Mouse (Mus musculus): ENCODE measurements around the gene Rfxank.

Gene Rfxank

DNA sequence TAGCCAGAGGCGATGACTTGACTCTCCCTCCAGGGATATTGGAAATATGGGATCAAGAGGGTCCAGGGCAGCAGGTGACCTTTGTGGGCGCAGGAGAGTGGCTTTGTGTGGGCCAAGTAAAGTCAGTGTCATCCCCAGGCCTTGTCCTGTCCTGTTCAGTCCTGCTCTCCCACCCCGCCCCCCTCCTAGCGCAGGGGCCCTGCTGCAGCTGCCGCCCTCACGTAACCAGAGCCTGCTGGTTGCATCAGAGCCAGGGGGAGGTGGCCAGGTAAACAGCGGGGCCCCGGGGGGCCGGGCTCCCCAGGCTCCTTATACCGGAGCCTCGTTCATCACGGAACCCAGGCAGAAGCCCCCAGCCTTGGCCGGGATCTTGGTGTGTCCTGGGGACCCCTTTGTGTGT, 11.2 kb upstream of the Rfxank start:
- no peak for DNase-seq (ENCODE audit: low read depth, low spot score)

DNA sequence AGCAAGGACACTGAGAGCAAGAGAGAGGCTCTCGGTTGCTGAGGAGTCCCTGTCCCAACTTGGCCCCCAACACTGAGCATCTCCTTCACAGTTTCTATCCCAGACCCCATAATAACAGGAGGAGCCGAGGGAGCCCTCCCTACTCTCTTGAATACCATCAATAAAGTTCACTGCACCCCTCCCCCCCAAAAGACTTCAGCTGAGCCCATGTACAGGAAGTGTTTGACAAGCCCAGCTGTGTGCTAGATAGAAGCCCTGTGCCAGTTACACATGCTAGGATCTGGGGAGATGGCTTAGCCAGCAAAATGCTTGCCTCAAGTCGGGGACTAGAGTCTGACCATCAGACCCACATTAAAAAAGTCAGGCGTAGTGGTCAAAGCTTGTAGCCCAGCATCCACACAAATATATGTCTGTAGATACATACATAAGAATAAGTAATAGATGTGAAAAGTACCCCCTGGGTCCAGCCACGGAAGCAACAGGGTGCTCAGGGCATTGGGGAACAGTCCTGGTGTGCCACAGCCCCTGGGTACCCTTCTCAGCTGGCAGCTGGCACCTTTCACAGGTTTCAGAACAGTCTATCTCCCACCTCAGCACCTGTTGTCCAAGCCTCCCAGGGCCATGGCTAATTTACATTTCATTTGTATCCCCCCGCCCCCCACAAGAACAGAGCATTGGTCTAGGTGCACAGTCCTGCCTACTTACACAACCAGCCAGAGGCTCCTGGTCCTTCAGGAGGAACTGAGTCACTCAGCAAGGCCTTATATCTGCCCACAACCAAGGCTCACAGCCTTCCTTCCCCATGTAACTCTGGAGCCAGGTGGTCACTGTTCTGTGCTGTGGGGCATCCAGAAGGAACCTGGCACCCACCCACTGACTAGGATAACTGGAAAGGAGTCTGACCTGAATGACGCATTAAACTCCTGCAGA, 9.0 kb upstream of the Rfxank start:
- DNase-seq (ENCODE audit: low read depth, low spot score): no peak

DNA sequence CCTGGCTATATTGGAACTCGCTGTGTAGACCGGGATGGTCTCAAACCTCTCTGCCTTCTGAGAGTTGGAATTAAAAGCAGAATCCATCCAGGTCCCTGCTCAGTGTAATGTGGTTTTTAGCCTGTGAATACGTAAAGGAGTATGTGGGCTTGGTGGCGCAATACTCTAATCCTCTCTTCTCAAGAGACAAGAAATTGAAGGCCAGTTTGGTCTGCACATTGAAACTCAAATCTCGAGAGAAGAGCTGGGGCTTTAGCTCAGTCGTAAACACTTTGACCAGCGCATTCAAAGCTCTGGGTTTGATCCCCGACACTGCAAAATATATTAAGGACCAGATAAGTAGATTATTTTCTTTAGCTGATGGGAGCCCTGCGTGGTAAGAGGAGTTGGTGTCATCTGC, 1.0 kb upstream of the Rfxank start:
- no peak for DNase-seq (ENCODE audit: low read depth, low spot score)

DNA sequence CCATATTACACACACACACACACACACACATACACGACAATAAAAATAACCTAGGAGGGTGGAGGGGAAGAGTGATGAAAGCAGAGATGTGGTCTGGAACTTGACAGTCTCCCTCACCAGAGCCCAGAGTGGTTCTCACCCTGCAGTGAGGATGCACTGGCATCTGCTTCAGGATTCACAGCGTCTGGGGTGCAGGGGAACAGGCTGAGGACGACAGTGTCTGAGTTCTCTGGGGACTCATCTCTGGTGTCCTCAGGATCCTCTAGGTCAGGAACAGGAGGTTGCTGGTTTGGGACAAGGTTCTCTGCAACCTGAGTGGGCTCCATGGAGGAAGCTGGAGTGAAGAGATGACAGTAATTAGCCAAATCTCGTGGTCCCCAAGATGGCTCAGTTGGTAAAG, 1.1 kb downstream of the Rfxank start:
- DNase-seq (ENCODE audit: low read depth, low spot score): no peak

DNA sequence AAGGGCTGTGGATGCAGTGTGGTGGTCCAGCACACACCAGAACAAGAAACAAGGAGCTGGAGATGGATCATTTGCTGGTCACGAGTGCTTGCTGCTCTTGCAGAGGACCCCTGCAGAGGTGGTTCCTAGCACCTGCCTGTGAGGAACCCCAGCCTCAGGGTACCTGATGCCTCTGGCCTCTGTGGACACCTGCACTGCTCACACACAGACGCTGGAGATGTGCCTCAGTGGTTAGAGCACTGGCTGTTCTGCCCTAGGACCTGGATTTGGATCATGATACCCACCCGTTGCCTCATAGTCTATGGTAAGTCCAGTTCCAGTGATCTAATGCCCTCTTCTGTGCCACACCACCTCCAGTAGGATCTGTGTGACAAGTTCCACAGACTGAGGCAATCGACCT, 2.4 kb downstream of the Rfxank start:
- no peak for DNase-seq (ENCODE audit: low read depth, low spot score)

DNA sequence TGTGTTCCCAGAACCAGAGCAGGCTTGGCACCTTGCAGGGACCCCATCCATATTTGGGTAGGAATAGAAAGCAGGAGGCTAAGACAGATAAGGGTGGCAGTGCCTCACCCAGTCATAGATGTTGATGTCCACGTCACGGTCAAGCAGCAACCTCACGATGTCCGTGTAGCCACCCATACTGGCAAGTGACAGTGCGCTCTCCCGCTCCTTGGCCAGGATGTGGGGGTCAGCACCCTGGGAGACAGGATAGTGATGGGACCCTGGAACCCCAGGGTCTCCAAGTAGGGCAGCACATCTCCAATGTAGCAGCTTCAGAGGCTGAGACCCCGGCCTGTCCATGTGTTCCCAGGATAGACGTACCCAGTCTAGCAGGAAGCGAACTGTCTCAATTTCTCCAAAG, 4.0 kb downstream of the Rfxank start:
- no peak for DNase-seq (ENCODE audit: low read depth, low spot score)

DNA sequence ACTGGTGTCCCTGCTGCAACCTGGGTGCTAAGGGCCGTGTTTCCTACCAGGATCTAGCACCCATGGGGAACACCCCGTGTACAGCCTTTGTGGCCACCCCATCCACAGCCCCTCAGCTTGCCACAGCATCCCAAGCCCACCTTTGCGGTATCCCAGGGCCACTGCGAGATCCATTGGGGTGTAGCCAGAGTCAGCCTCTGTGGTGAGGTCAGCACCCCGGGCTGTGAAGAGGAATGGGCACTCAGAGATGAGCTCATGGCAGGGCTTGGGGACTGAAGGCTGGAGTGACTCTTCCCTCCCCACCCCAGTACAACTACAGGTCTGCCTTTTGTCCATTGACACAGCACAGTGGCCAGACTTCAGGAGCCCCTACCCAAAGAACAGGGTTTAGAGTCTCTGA, 4.9 kb downstream of the Rfxank start:
- no peak for DNase-seq (ENCODE audit: low read depth, low spot score)

DNA sequence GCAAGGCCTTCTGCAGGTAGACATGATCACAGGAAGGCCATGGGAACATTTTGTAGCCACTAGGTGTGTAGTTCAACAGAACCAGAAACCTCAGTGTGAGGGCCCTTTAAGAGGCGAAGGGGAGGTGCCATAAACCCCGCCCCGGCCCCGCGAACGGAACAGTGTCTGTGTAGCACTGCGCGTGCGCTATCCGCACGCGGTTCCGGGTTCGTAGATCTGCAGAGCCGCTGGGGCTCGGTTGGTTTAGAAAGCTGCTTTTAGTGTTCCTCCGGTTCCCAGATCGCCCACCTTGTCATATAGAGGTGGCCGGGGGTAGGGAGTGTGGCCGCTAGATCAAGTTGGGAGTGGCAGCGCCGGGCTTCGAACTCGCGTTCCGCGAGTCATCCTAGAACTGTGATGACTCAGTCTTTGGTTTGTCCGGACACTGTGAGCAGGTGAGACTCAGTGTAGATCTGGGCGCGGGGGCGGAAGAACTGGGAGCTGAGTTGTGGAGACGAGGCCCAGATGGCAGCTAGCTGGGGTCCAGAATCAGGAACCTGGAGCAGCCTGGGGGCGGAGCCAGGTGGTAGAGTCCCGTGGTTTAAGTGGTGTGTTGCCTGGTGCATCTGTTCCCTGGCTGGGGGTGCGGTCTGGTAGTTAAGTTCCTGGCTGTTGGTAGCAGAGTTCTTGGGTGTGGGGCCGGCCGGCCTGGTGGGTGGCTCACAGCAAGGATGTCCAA, 7.6 kb downstream of the Rfxank start, which contains the start of gene Nr2c2ap:
Gene Nr2c2ap, plus strand, starts transcription at position 168 of the 718 bp plus-strand sequence.
- DNase-seq (ENCODE audit: low read depth, low spot score): peak; percentile 95

DNA sequence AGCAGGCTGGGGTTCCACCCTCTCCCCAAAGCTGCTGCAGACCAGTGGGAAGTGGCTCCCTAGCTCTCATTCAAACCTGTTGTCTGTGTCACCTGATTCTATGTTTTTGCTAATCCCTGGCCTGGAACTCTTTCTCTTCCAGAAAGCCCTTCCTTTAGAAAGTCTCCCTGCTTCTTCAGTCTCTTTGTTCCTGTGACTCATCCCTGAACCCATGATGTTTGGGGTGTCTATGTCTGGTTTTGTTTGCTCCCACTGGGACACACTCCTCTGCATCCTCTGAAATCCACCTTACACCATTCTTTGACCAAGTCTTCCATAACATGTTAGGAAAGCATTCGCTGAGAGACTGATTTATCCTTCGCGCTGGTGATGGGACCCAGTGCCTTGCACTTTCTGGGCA, 8.9 kb downstream of the Rfxank start:
- DNase-seq (ENCODE audit: low read depth, low spot score): no peak

DNA sequence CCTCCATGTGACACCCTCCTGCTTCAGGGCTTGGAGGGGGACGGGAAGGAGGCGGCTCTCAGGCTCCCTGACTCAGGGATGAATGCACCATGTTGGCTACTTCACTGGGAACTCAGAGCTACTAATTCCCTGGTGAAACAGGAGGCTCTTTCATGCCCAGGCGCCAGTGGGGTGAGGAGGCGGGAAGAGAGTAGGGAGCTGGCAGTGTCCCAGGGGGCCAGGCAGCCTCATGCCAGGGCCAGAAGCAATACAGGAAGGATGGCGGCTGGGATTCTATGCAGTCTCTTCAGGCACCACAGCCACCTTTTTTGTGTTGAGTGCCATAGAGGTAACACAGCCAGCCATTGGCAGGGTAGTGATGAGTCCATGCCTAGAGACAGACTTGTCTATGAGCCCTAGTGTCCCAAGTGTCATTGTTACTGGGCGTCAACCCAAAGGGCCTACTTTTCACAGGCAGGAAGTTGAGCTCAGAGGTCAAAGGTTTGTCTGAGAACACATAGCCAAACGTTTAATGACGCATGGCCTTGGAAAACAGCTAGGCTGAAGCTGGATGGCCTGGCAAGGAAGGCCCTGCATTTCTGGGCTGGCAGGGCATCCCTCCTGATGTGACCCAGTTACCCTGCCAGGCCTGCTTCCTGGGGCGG, 9.5 kb downstream of the Rfxank start:
- DNase-seq (ENCODE audit: low read depth, low spot score): no peak

DNA sequence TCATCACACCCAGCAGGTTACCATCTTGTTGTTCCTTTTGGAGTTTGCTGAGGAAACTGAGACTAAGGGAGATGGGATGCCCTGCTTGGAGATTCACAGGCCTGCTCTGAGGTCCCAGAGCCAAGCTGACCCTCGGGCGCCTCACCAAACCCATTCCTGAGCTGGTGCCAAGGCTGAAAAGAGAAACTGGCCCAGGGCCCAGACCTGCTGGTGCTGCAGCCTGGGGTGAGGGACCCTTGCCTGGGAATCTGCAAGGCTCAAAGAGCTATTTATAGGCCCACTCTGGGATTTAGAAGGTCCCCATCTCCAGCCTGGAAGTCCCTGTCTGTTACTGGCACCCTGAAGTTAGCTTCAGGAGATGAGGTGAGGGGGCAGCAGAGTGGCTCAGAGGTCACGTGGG, 10.5 kb downstream of the Rfxank start:
- no peak for DNase-seq (ENCODE audit: low read depth, low spot score)

DNA sequence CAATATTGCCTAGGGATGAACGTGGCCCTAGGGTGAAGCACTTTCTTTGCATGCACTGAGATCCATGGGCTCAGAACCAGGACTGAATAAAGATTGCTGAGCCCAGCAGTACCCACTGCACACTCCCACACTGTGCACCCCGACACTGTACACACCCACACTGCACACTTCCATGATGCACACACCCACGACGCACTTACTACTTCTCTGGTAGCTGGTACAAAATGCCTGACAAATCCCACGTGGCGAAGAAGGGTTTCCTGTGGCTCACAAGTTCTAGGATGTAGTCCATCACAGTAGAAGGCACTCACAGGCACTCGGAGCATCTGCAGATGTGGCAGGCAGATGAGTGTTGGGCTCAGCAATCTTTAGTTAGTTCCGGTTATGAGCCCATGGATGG, 14.0 kb downstream of the Rfxank start:
- DNase-seq (ENCODE audit: low read depth, low spot score): no peak

DNA sequence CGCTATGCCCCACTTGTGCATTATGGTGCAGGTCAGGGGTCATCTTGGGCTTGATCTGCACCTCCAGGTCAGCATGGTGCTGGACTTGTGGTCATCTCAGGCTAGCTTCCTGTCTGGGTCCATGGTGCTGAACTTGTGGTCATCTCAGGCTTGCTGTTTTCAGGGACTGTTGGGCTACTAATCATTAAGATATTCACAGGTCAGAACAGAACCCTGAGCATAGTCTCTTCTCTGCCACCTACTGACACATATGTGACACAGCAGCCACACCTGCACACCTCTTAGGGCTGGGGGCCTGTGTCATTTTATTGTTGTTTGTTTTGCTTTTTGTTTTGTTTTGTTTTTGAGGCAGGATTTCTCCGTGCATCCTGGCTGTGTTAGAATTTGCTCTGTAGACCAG, 16.1 kb downstream of the Rfxank start:
- DNase-seq (ENCODE audit: low read depth, low spot score): peak; percentile 54

DNA sequence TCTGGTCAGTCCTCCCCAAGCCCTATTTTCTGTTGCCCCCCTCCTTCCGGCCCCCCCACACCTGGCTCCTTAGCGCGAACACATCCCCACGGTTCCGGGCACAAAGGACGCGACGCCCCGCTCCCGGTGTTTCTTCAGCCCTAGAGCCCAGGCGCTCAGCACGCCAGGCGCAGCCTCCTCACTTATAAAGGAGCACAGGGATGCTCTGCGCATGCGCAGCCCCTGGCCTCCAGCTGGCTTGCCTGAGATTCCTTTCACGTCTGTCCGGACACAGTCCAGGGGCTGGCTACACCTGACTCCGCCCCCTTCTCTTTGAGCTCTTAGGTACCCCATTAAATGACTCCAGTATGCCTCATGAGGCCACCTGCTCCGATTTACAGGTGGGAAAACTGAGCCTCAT, 18.3 kb downstream of the Rfxank start, which contains the start of gene Ncan:
Gene Ncan, minus strand, starts transcription at position 207 of the 400 bp plus-strand sequence.
- peak; percentile 58 for DNase-seq (ENCODE audit: low read depth, low spot score)

DNA sequence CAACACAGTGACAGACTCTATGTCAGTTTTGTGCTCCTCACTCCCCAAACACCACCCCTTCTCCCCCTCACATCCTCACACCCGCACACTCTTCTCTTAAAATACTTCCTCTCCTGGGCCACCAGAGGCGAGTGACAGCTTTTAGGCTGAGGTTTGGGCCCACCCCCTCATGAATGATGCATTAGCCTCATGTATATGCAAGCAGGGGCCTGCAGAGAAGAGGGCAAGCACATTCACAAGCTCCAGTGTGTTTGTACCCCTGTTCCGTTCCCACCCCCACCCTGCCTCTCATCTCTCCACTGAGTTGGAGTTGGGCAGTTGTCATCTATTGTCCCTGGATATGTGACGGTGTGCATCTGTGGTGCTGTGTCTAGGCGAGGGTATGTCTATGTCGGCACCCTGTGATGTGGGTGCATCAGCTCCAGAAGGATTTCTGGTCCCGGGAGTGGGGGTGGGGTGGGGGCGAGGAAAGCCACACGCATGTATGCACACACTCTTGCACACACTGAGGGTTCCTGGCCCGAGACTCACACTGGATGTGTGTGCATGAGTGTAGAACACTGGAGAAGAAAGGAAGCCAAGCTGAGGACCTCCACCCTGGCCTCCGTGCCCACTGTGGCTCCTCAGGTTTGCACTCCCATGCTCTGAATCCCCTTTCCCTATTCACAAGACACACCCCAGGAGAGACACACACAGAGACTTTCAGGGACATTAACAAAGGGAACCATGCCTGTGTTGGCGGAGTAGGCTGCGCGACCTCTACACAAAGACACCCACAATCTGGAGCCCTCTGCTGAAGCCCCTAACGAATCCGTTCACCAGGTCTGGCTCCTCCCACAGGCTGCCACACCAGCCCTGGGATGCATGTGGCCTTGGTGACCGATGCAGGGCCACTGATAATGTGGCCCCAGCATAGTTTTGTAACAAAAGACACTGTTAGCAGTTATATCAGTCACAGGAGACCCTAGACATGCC, 19.9 kb downstream of the Rfxank start:
- no peak for DNase-seq (ENCODE audit: low read depth, low spot score)

DNA sequence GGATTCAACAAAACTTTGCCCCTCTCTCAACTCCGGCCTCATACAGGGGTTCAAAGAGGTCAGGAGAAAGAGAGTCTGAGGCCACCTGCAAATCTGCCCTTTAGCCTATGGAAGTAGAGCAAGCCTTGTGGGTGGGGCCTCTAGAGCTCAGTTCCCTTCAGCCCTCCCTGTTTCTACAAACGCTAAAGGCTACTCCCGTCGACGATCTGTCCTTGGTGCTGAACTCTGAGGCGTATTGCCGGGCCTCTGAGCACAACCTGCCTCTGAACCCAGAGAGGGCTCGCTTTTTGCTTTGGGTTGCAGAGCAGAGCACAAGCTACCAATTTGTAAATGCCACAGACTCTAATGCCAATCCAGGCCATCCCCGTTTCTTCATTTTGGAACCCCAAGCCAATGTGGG, 21.3 kb downstream of the Rfxank start:
- DNase-seq (ENCODE audit: low read depth, low spot score): peak; percentile 39

DNA sequence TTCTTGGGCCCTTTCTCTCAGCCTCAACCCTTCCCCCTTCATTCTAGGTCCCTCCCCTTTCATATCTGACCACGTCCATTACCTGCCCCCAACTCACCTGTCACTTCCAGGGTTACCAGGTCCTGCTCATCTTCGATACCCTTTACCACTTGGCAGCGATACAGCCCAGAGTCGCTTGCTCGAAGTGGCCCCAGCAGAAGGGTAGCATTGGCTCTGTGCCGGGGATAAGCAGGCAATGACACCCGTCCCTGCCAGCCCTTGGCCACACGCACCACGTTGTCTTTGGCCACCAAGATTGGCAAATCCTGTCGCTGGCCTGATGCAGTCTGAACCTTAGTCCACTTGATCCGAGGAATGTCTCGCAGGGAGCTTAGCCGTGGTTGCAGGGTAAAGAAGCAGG, 24.1 kb downstream of the Rfxank start:
- DNase-seq (ENCODE audit: low read depth, low spot score): no peak

DNA sequence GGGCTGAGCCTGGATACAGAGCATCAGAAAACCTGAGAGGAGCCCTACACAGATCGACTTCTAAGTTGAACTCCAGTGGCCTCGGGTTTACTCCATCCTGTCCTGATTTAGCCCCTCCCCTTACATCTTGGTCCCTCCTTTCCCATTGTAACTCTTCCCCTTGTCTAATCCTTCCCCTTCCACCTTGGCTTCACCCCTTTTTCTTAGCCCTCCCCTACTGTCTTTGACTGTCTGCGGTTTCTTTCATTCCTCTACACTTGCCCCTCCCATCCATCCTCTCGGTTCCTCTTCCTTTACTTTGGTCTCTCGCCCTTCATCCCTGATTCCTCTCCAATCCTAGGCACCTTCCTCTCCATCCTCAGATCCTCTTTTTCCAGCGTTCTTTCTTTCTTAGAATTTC, 24.5 kb downstream of the Rfxank start:
- no peak for DNase-seq (ENCODE audit: low read depth, low spot score)

DNA sequence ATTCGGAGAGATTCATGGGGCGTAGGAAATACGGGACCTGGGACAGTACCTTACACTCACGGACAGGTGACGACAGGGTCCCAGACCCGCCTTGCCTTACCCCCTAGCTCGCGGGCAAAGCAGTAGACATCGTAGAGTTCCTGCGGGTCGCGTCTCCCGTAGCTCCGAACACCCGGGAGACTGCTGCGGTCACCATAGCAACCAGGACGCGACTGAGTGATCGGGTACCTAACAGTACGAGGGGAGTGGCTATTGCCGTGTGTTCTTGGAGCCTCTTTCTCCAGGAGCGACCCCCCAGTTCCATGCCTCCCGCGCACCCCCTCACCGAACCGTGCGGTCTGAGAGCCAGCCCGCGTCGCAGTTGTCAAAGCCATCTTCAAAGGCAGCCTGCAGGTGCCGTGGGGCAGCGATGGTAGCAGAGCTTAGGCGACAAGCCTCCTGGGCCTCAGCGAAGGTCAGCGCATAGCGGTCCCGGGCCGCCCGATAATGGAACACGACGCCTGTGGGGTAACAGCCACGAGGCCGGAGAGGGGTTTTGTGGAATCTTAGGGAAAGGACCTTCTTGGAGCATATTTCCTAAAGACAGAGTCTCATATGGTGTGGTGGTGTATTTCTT, 26.4 kb downstream of the Rfxank start:
- DNase-seq (ENCODE audit: low read depth, low spot score): peak; percentile 23

DNA sequence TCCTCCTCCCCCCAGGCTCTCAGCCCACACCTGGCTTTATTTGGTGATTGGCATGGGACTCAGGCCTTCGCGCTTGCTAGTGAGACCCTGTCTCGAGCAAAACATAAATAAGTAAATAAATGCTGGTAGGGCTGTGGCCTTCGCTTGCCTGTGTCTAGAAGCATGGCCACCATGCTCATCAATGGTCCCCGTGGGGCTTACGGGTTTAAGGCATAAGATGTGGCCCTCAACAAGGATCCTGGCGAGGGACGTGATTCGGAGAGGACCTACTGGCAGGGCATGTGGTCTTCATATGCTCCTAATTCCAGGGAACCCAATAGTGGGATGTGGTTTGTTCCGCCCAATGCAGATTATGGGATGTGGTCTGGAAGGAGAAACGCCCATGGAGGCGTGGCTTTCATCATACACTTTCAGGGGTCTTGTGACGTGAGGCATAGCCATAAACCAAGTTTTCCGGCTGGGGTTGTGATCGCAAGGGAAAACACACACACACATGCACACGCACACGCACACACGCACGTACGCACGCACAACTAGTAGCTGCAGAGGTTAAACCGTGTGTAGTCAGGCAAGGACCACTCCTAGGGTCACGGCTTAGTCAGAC, 27.7 kb downstream of the Rfxank start:
- DNase-seq (ENCODE audit: low read depth, low spot score): no peak
